Mouse (Mus musculus): Measurements from ENCODE around the gene Vwa8.
A peak's percentile ranks its signal among the peaks of the same experiment; 100 is the strongest.

Gene Vwa8

GRCm38 (mm10) chr14:79106655-79107515, 258.0 kb downstream of the Vwa8 start:
- peak; percentile 81 to 88 for DNase-seq

DNA sequence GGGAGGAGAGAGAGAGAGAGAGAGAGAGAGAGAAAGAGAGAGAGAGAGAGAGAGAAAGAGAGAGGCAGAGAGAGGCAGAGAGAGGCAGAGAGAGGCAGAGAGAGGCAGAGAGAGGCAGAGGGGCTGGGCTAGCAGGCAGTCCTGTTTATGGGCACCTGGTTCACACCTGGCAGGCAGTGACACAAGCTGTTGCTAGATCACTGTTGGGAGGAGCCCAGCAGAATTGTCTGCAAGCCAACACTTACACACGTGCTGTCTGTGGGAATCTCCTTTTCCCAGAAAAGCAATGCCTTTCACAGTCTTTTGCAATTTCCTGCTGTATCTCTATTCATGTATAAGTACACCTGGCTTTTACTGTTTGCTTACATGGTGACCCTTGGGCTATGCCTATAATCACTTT, 260.5 kb downstream of the Vwa8 start:
- peak in 1 of 2 experiments; percentile 53 for DNase-seq

- no peak for DNase-seq
Measured at GRCm38 (mm10) chr14:79110012-79110411, 261.2 kb downstream of the Vwa8 start.

DNA sequence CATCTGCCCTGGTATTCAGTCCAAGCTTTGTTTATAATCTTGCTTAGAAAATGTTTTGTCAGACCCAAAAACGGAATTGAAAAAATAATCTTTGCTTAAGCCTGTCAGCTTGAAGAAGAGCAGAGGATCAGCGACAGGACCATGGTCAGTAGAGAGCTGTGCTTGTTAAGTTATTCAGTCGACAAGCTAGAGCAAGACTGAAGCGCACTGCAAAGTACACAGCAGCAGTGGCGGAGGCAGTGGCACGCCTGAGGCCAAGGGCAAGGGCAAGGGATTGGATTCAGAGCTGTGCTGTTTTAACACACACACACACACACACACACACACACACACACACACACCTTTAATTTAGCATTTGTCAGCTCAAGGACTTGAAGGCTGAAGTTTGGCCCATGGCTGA, 263.2 kb downstream of the Vwa8 start:
- no peak for DNase-seq

DNA sequence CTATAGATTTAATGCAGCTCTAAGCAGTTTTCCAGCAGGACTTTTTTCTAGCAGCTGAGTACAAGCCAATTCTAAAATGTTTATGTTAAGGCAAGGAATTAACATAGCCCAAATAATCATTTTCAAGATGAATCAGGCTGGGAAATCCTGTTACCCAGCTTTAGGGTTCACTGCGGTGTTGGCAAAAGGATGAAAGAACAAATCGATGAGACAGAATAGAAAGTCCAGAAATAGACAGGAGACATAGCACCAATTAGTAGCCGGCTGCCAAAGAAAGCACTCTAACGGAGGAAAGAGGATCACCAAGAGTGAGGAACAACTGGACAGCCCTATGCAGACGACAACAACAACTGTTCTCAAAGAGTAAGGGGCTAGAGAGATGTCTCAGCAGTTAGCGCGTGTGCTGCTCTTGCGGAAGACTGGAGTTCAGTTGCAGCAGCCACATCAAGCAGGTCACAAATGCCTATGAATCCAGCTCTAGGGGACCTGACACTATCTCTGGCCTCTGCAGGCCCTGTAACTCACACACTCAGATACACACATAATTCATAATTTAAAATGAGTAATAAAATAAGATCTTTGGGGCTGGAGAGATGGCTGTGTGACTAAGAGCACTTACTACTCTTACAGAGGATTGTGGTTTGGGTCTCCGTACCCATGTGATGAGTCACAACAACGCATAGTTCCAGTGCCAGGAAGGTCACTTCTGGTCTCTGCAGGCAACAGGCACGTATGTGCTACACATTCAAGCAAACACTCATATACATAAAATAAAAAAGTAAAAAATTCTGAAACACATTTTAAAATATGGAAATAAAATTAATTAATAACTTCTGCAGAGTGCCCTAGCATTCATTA, 265.9 kb downstream of the Vwa8 start:
- DNase-seq = no peak

GRCm38 (mm10) chr14:79118457-79118856, 269.6 kb downstream of the Vwa8 start:
- no peak for DNase-seq

DNA sequence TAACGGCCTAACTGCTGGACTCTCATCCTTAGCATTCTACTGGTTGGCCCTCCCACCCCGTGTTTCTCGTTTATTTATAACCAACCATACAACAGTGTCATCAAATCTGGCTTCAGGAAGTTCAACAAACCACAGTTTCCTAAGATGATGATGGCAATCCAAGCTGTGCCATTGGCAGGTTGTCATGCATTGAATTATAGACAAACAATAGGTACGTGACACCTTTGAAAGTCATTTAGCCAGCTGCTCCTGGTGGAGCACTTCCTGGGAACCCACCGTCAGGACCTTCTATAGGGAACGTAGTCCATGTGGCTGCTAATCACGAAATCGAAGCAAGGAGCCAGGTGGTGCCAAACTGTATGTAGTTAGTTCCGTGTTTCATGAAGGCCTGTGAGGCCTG, 270.5 kb downstream of the Vwa8 start:
- no peak for DNase-seq

DNA sequence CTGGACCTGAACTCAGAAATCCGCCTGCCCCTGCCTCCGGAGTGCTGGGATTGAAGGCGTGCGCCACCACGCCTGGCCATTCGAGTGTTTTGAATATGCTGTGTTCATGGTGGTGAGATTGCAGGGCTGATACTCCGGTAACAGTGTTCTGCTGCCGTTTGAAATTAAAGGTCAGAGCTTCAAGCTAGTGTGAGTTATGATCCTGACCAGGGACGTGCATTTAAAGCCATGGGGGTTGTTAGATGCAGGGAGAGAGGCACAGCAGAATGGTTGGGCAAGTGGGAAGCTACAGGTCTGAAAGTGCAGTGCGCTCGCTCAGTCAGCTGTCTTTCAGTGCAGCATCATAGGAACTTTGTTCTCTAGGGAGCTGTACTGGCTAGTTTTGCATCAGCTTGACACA, 271.8 kb downstream of the Vwa8 start:
- DNase-seq = no peak

GRCm38 (mm10) chr14:79123466-79123865, 274.6 kb downstream of the Vwa8 start:
- no peak for DNase-seq

GRCm38 (mm10) chr14:79124643-79125042, 275.8 kb downstream of the Vwa8 start:
- peak; percentile 53 to 75 for DNase-seq

DNA sequence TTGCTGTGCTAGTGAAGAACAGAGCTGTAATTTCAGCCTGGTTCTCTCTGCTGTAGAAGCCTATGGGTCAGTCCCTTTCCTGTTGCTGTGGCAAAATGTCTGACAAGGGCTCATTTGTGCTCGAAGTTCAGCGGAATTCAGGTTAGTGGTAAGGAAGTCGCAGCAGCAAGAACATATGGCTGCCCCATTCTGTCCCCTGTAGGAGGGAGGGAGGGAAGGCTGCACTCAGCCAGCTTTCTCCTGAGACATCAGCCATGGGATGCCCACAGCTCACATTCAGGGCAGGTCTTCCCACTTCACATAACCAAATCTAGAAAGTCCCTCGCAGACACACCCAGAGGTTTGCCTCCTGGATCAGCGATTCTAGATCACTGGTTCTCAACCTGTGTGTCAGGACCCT, 277.3 kb downstream of the Vwa8 start:
- peak; percentile 50 to 52 for DNase-seq

- DNase-seq = peak; percentile 50 to 71
Measured at GRCm38 (mm10) chr14:79134891-79135334, 286.1 kb downstream of the Vwa8 start.

DNA sequence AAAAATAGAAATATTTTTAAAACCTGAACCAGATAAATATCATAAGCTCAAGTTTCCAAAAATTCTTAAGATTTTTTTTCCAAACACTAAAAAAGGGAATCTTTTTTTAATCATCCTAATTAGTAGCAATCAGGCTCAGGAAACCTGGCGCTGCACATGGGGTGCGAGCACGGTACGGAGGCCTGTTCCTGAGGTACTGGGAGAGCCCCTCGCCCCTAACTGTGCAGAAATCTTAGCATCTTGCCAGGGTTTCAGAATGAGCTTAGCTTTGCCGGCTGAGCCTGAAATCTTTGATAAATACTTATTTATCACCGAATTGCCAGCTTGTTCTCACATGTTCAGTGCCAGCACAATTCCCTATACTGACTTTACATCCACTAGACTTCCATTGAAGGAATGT, 286.6 kb downstream of the Vwa8 start:
- DNase-seq = no peak

GRCm38 (mm10) chr14:79136585-79136984, 287.7 kb downstream of the Vwa8 start:
- DNase-seq = no peak

GRCm38 (mm10) chr14:79137100-79137499, 288.2 kb downstream of the Vwa8 start:
- DNase-seq = no peak

DNA sequence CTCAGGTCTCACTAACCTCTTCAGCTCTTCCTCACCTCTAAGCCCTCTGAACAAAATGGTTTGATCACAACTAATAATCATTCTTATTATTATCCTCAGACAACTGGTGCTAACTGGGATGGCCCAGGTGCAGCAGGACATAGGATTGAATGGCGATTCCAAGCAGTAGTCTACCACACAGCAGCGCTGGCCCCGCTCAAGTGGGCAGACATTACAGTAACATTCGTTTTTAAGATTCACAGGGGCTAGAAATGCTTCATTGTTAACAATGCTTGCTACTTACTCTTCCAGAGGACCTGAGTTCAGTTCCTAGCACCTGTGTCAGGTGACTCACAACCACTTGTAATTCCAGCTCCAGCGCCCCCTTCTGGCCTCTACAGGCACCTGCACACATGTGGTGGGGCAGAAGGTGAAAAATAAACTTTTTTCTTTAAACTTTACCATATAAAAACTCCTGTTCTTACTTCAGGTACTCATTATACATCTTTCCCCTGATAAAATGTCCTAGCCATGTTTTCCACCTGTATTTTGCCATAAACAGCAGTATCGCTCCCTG, 290.3 kb downstream of the Vwa8 start:
- no peak for DNase-seq

- peak; percentile 58 to 62 for DNase-seq
Measured at GRCm38 (mm10) chr14:79139918-79140825, 291.3 kb downstream of the Vwa8 start.

- DNase-seq = peak; percentile 68 to 73
Measured at GRCm38 (mm10) chr14:79140826-79141219, 292.0 kb downstream of the Vwa8 start.

DNA sequence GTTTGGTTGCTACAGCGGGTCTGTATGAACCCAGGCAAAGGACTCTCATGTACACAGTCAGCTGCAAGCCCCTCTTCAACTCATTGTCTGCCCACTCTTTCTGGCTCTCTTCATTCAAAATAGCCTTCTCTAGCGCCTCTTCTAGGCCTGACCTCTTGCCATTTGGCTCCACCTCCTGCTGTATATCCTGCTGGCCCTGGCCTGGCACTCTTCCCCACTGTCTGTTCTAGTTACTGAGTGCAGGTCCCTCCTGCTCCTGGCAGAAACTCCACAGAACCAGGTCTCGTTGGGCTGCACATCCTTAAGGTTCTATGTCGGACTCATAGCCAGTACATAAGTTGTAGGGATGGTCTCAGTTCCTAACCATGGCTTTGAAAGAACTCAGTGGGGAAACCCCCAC, 293.5 kb downstream of the Vwa8 start:
- peak; percentile 74 to 84 for DNase-seq

GRCm38 (mm10) chr14:79143696-79144095, 294.8 kb downstream of the Vwa8 start:
- peak in 1 of 2 experiments; percentile 19 for DNase-seq

GRCm38 (mm10) chr14:79144278-79145224, 295.7 kb downstream of the Vwa8 start:
- peak; percentile 54 to 56 for DNase-seq
